Mouse (Mus musculus): ENCODE measurements around the gene Phf23. TPM values are rescaled to one million over a fixed set of nuclear protein-coding genes. Genes with fewer than 3 reads are reported as not detected.

The Phf23 gene
- polyA plus RNA-seq, 1 experiment from 2014 or later = 53.1 TPM

GRCm38 (mm10) chr11:69996161-69997061 lies 834 bp downstream of the Phf23 start:
- peaks cover 24% of the 10 kb centered on the region for H3K36me3 ChIP-seq (ENCODE audit: control insufficient read depth, insufficient read depth, low read length)
- H3K4me3 ChIP-seq (ENCODE audit: low read length) = peak overlapping the region; percentile 97
- H3K9me3 ChIP-seq (ENCODE audit: control insufficient read depth, low read length) = no peaks in the 10 kb centered on the region
- H3K9ac ChIP-seq (ENCODE audit: low read depth, low read length) = peak overlapping the region; percentile 82
- peak overlapping the region; percentile 99 for H3K27ac ChIP-seq (ENCODE audit: low read length)
- peak; percentile 9 for ATAC-seq
- peak overlapping the region; percentile 41 for H3K4me2 ChIP-seq (ENCODE audit: low read depth, low read length)
- no peaks in the 10 kb centered on the region for H3K27me3 ChIP-seq (replicated peaks; ENCODE audit: control insufficient read depth, insufficient read depth, low read length)
- H3K4me1 ChIP-seq (ENCODE audit: control insufficient read depth, insufficient read depth, low read length) = peaks cover 18% of the 10 kb centered on the region
- under 1% methylated on average over 58 of the region's 66 CpGs for WGBS

GRCm38 (mm10) chr11:69997070-69997509 lies 1.5 kb downstream of the Phf23 start:
- peaks cover 25% of the 10 kb centered on the region for H3K4me1 ChIP-seq (ENCODE audit: control insufficient read depth, insufficient read depth, low read length)
- H3K36me3 ChIP-seq (ENCODE audit: control insufficient read depth, insufficient read depth, low read length) = peaks cover 24% of the 10 kb centered on the region
- H3K4me3 ChIP-seq (ENCODE audit: low read length) = peak overlapping the region; percentile 97
- H3K9me3 ChIP-seq (ENCODE audit: control insufficient read depth, low read length) = no peaks in the 10 kb centered on the region
- peak overlapping the region; percentile 82 for H3K9ac ChIP-seq (ENCODE audit: low read depth, low read length)
- peak; percentile 63 for ATAC-seq
- WGBS = 2% methylated on average over 41 of the region's 44 CpGs
- H3K27ac ChIP-seq (ENCODE audit: low read length) = peak overlapping the region; percentile 99
- H3K27me3 ChIP-seq (replicated peaks; ENCODE audit: control insufficient read depth, insufficient read depth, low read length) = no peaks in the 10 kb centered on the region
- peak overlapping the region; percentile 41 for H3K4me2 ChIP-seq (ENCODE audit: low read depth, low read length)

GRCm38 (mm10) chr11:69998567-69999491 lies 3.3 kb downstream of the Phf23 start:
- Histone ChIP-seq H3K36me3 (ENCODE audit: control insufficient read depth, insufficient read depth, low read length) (peaks cover 22% of the 10 kb centered on the region), H3K27ac (ENCODE audit: low read length) (no peak overlapping the region; the same call in 1 of the 2 replicates), H3K27me3 (replicated peaks; ENCODE audit: control insufficient read depth, insufficient read depth, low read length) (no peaks in the 10 kb centered on the region), H3K9ac (ENCODE audit: low read depth, low read length) (no peak overlapping the region), H3K4me2 (ENCODE audit: low read depth, low read length) (no peak overlapping the region), H3K4me3 (ENCODE audit: low read length) (no peak overlapping the region), H3K4me1 (ENCODE audit: control insufficient read depth, insufficient read depth, low read length) (peaks cover 24% of the 10 kb centered on the region), H3K9me3 (ENCODE audit: control insufficient read depth, low read length) (no peaks in the 10 kb centered on the region)
- no peak for ATAC-seq
- WGBS = 92% methylated on average over 27 of the region's 27 CpGs

GRCm38 (mm10) chr11:69999666-70000065 lies 4.1 kb downstream of the Phf23 start:
- Histone ChIP-seq H3K9ac (ENCODE audit: low read depth, low read length) (no peak overlapping the region), H3K27ac (ENCODE audit: low read length) (peak overlapping the region; percentile 25; the same call in 1 of the 2 replicates), H3K4me1 (ENCODE audit: control insufficient read depth, insufficient read depth, low read length) (peaks cover 22% of the 10 kb centered on the region), H3K4me3 (ENCODE audit: low read length) (no peak overlapping the region), H3K36me3 (ENCODE audit: control insufficient read depth, insufficient read depth, low read length) (peaks cover 17% of the 10 kb centered on the region), H3K27me3 (replicated peaks; ENCODE audit: control insufficient read depth, insufficient read depth, low read length) (no peaks in the 10 kb centered on the region), H3K9me3 (ENCODE audit: control insufficient read depth, low read length) (no peaks in the 10 kb centered on the region), H3K4me2 (ENCODE audit: low read depth, low read length) (no peak overlapping the region)
- no peak for ATAC-seq
- 76% methylated on average over 8 of the region's 8 CpGs for WGBS

GRCm38 (mm10) chr11:70000396-70000898 lies 4.9 kb downstream of the Phf23 start, which contains the start of gene Dvl2:
Gene Dvl2 (plus strand): TSS chr11:70000595.
- Histone ChIP-seq H3K9ac (ENCODE audit: low read depth, low read length) (peak within 1 kb of the TSS; percentile 91), H3K36me3 (ENCODE audit: control insufficient read depth, insufficient read depth, low read length) (peaks cover 16% of the 10 kb centered on the region), H3K4me2 (ENCODE audit: low read depth, low read length) (peak within 1 kb of the TSS; percentile 82), H3K4me3 (ENCODE audit: low read length) (peak within 1 kb of the TSS; percentile 84), H3K27ac (ENCODE audit: low read length) (peak within 1 kb of the TSS; percentile 96), H3K9me3 (ENCODE audit: control insufficient read depth, low read length) (no peaks in the 10 kb centered on the region), H3K27me3 (replicated peaks; ENCODE audit: control insufficient read depth, insufficient read depth, low read length) (no peaks in the 10 kb centered on the region), H3K4me1 (ENCODE audit: control insufficient read depth, insufficient read depth, low read length) (peaks cover 21% of the 10 kb centered on the region)
- peak; percentile 57 for ATAC-seq
- under 1% methylated on average over 48 of the region's 48 CpGs for WGBS

- H3K36me3 ChIP-seq (ENCODE audit: control insufficient read depth, insufficient read depth, low read length) = peaks cover 16% of the 10 kb centered on the region
- H3K4me2 ChIP-seq (ENCODE audit: low read depth, low read length) = peak overlapping the region; percentile 82
- no peaks in the 10 kb centered on the region for H3K9me3 ChIP-seq (ENCODE audit: control insufficient read depth, low read length)
- peaks cover 21% of the 10 kb centered on the region for H3K4me1 ChIP-seq (ENCODE audit: control insufficient read depth, insufficient read depth, low read length)
- 10% methylated on average over 8 of the region's 8 CpGs for WGBS
- H3K4me3 ChIP-seq (ENCODE audit: low read length) = peak overlapping the region; percentile 84
- ATAC-seq = no peak
- peak overlapping the region; percentile 91 for H3K9ac ChIP-seq (ENCODE audit: low read depth, low read length)
- peak overlapping the region; percentile 96 for H3K27ac ChIP-seq (ENCODE audit: low read length)
- no peaks in the 10 kb centered on the region for H3K27me3 ChIP-seq (replicated peaks; ENCODE audit: control insufficient read depth, insufficient read depth, low read length)
Measured at GRCm38 (mm10) chr11:70001159-70001558, 5.6 kb downstream of the Phf23 start.

- Histone ChIP-seq H3K4me2 (ENCODE audit: low read depth, low read length) (peak overlapping the region; percentile 82), H3K9ac (ENCODE audit: low read depth, low read length) (no peak overlapping the region), H3K4me3 (ENCODE audit: low read length) (peak overlapping the region; percentile 84), H3K4me1 (ENCODE audit: control insufficient read depth, insufficient read depth, low read length) (peaks cover 21% of the 10 kb centered on the region), H3K27ac (ENCODE audit: low read length) (no peak overlapping the region), H3K27me3 (replicated peaks; ENCODE audit: control insufficient read depth, insufficient read depth, low read length) (no peaks in the 10 kb centered on the region), H3K36me3 (ENCODE audit: control insufficient read depth, insufficient read depth, low read length) (peaks cover 16% of the 10 kb centered on the region), H3K9me3 (ENCODE audit: control insufficient read depth, low read length) (no peaks in the 10 kb centered on the region)
- ATAC-seq = no peak
Measured at GRCm38 (mm10) chr11:70001865-70002264, 6.3 kb downstream of the Phf23 start.

GRCm38 (mm10) chr11:70002471-70002870 lies 6.9 kb downstream of the Phf23 start:
- Histone ChIP-seq H3K9ac (ENCODE audit: low read depth, low read length) (no peak overlapping the region), H3K27ac (ENCODE audit: low read length) (no peak overlapping the region), H3K27me3 (replicated peaks; ENCODE audit: control insufficient read depth, insufficient read depth, low read length) (no peaks in the 10 kb centered on the region), H3K4me3 (ENCODE audit: low read length) (peak overlapping the region; percentile 84; the same call in 1 of the 2 replicates), H3K36me3 (ENCODE audit: control insufficient read depth, insufficient read depth, low read length) (peaks cover 22% of the 10 kb centered on the region), H3K4me2 (ENCODE audit: low read depth, low read length) (peak overlapping the region; percentile 82; the same call in 1 of the 2 replicates), H3K9me3 (ENCODE audit: control insufficient read depth, low read length) (no peaks in the 10 kb centered on the region), H3K4me1 (ENCODE audit: control insufficient read depth, insufficient read depth, low read length) (peaks cover 20% of the 10 kb centered on the region)
- no peak for ATAC-seq
- 88% methylated on average over 2 of the region's 2 CpGs for WGBS

GRCm38 (mm10) chr11:70005521-70005920 lies 9.9 kb downstream of the Phf23 start:
- WGBS = 62% methylated on average over 5 of the region's 5 CpGs

More at GRCm38 (mm10) chr11:70005521-70005920, 9.9 kb downstream of the Phf23 start:
- Histone ChIP-seq H3K4me3 (ENCODE audit: low read length) (no peak overlapping the region), H3K4me1 (ENCODE audit: control insufficient read depth, insufficient read depth, low read length) (peaks cover 17% of the 10 kb centered on the region), H3K9ac (ENCODE audit: low read depth, low read length) (no peak overlapping the region), H3K27me3 (replicated peaks; ENCODE audit: control insufficient read depth, insufficient read depth, low read length) (no peaks in the 10 kb centered on the region), H3K36me3 (ENCODE audit: control insufficient read depth, insufficient read depth, low read length) (peaks cover 24% of the 10 kb centered on the region), H3K9me3 (ENCODE audit: control insufficient read depth, low read length) (no peaks in the 10 kb centered on the region), H3K27ac (ENCODE audit: low read length) (no peak overlapping the region), H3K4me2 (ENCODE audit: low read depth, low read length) (no peak overlapping the region)
- no peak for ATAC-seq

Measured in intestine, embryonic 16.5 days (tissue).